Mouse (Mus musculus): ENCODE results near the gene Prr29.

Gene Prr29

DNA sequence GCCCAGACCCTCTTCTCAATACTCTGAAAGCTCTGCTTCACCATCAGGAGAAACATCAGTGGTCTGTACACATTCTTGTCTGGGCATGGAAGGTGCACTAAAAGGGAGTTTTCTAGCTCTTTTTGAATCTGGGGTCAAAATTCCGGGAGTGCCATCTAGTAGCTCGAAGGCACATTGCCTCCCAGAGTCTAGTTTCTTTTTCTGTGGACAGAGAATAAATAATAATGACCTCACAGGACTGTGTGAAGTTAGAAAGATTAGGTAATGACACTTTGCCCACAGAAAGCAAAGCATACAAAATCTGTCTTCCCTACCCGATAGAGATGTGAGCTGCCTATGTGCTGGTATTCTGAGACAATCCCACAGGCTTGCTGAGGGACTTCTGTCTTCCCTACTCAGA is 45.2 kb downstream of the Prr29 start:
- DNase-seq, result no peak

DNA sequence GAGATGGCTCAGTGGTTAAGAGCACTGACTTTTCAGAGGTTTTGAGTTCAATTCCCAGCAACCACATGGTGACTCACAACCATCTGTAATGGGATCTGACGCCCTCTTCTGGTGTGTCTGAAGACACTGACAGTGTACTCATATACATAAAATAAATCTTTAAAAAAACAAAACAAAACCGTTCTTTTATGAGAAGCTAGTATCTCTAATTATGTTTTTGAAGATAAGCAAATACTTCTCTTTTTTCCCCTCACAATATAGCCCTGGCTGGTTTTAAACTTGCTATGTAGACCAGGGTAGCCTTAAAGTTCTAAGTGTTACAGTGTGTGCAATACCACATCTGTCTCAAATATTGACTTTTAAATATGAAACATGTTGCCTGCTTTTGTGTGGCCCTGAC is 45.9 kb downstream of the Prr29 start:
- DNase-seq, result no peak

DNA sequence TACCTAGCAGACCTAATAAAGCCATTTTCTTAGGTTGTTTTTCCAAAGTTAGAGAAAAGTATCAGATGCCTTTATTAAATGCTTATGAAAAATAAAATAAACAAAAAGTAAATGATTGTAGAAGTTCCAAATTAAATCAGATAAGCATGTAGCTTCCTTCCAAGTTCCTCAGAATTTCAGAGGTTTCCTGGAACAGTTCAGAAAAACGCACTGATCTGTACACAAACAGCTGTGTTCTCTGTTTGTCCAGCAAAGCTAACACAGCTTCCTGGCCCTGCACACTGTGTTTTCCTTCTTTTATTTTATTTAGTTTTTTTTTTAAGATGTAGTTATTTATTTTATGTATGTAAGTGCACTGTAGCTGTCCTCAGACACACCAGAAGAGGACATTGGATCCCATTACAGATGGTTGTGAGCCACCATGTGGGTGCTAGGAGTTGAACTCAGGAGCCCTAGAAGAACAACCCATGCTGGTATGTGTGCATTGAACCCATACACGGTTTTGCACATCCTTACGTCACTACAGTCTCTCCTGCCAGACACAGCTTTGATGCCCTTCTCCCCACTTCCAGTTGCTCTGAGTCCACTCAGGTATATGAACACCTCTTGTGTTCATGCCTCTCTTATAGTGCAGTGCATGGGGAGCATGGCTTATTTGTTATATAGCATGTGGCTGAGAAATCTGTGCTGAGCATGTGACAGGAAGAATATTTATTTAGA is 47.5 kb downstream of the Prr29 start:
- DNase-seq, result no peak

DNA sequence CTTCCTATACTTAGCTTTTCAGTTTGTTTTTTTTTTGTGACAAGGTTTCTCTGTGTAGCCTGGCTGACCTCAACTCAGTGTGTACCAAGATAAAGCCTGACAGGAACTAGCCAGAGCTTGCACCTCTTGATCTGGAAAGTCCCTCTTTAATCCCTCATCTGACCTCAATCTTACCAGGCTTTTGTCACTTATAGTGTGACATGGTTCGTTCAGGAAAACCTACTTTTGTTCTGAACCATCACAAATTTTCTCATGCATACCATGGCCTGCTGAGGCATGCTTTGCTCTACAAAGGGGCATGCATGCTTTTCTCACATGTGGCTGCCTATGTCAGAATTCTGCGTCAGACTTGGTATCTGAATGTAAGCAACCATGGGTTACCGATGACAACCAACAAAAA is 51.1 kb downstream of the Prr29 start:
- no peak for DNase-seq

DNA sequence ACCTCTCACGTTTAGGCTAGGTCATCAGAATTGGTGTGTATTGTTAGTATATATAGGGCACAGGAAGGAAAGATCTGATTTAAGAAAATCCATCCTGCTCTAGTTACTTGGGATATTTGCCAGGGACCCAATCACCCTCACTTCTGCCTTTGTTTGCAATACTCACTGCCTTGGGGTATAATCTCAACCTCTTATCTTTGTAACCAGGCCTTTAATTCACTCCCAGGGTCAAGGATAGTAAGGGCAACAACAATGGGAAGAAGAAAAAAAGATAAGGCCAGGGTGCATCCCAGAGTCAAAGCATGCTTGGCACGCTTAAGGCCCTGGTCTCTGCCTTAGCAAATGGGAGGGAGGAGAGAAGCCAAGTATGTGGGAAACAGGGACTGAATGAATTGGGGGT is 52.6 kb downstream of the Prr29 start:
- DNase-seq, result no peak

DNA sequence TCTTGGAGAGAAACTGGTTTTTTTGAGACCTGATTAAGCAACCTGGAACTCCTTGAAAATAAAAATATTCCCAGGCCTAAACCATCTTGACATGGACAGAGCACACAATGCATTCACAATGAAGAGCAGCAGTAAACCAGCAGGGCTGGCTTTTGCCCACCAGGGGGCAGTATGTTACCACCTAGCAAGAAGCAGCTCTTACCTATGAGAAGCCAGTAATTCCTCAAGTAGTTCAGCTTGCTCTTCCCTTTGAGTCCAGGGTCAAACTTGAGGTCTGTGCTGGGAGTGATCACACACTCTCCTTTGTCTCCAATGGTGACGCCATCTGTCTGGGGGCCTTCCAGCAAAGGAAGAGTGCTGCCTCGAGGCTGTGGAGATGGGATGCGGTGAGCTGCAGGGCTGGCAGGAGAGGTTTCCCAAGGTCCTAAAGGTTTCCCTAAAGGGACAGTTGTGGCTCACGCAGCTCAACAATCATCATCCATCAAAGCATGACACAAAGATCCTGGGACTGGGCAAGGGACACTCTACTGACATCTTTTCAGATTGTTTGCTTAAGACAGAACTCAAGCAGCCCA is 53.4 kb downstream of the Prr29 start:
- peak; percentile 74 for DNase-seq

DNA sequence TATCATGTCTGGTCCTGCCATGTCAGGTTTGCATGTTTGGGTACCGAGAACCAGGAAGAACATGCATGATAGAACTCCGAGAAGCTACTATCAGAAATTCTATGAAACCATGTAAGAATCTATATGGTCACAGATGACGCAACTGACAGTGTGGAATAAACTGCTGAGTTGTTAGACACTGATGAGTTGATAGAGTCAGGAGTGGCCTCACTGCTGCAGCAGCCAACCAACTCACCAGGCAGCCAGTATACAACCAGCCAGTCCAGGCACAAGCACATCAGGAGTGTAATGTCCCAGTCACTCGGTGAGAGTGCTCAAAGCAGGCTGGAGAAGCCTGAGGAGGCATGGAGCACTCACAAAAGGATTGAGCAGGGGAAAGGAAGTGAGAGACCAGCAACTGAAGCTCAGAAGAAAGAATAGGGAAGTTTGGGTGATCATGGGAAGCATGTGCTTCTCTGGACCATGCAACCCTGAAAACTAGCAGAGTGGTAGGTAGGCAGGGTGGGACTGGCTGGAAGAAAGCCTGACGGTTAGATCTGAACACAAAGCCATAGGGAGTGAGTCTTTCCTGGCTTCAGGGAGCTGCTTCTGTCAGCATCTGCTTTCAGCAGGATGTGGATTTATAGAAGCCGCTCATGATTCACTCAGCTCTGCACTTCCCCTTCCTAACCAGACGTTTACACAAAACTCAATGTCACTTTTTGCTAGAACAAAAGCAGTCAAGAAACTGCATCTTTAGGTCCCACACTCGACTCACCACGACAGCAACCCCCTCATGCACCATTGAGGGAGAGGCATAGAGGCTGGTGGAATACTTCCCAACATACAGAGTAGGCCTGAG is 54.2 kb downstream of the Prr29 start:
- no peak for DNase-seq

DNA sequence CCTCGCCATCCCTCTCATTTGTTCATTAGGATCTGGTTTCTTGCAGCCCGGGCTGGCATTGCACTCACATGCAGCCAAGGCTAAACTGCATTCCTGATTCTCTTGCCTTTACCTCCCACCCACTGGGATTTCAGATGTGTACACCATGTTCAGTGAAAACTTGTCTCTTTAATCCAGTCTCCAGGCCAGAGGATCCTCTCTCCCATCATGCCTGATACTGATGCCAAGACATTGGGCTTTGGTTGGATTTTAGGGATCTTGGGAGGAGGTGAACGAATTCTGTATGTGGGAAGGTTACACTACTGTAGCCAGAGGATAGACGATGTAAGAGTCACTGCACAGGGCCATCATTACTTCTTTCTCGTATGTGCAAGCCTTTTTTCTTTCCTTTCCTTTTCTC is 59.9 kb downstream of the Prr29 start:
- no peak for DNase-seq

DNA sequence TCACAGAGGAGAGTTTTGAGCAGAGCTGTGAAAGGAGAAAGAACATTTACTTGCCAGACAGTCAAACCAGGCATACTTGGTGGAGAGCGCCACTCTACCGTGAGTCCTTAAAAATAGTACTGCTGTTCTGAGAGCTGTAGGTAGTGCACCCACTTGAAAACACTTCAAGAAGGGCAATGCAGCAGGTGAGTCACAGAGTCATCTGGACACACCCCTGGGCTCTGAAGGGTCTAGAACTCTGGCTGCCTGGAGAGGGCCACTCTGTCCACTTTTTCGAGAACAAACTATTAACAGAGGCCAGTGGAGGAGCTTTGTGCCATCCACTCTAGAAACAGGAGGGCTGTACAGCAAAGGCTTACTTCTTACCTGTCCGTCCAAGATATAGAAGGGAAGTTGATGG is 61.2 kb downstream of the Prr29 start:
- DNase-seq, result no peak

All from kidney, adult 11 months (tissue).